Mouse (Mus musculus): Measurements from ENCODE around the gene Wiz. TPM values are rescaled to one million over a fixed set of nuclear protein-coding genes. Genes with fewer than 3 reads are reported as not detected.

Wiz gene
- total and polyA plus RNA-seq, 3 experiments = 1.2 to 25.4 (median 4.4) TPM

DNA sequence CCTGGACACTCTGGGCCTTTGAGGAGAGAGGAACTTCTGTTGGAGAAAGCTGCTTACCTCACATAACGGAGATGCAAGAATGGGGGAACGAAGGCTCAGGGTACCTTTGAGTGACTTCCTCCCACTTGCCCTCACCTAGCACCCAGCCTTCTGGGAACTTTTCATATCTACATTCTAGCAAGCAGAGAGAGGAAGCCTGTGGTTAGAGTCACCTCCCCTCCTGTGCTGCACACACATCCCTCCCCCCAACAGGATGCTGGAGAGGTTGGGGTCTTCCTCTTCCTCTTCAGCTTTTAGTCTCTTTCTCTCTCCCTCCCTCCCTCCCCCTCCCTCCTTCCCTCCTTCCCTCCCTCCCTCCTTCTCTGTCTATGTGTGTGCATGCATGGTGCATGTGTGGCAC lies 34.8 kb upstream of the Wiz start, which contains the start of gene Pglyrp2:
Pglyrp2 (minus strand) TSS at position 134 of the 400 bp plus-strand sequence.
- TF ChIP-seq MXI1 (IDR thresholded peaks at IDR 0.05; ENCODE audit: low read depth, low read length) (no peak), EP300 (IDR thresholded peaks at IDR 0.05; ENCODE audit: low read length) (no peak), ZMIZ1 (IDR thresholded peaks at IDR 0.05; ENCODE audit: low read depth, low read length) (no peak), HCFC1 (IDR thresholded peaks at IDR 0.05; ENCODE audit: low read depth, low read length) (no peak), RCOR1 (conservative IDR thresholded peaks at IDR 0.05; ENCODE audit: low read depth, low read length) (no peak), E2F4 (IDR thresholded peaks at IDR 0.05; ENCODE audit: insufficient replicate concordance, low read depth, low read length) (no peak), CTCF (conservative IDR thresholded peaks at IDR 0.05 in 1 of 2, IDR thresholded peaks at IDR 0.05 in 1 of 2; ENCODE audit: low read depth in 2 of 2, low read length in 2 of 2) (no peak), USF2 (conservative IDR thresholded peaks at IDR 0.05; ENCODE audit: low read depth, low read length) (no peak), ETS1 (conservative IDR thresholded peaks at IDR 0.05; ENCODE audit: low read depth, low read length) (no peak), BHLHE40 (IDR thresholded peaks at IDR 0.05; ENCODE audit: low read depth, low read length) (no peak), ZKSCAN1 (IDR thresholded peaks at IDR 0.05; ENCODE audit: borderline replicate concordance, low read depth, low read length) (no peak), TBP (conservative IDR thresholded peaks at IDR 0.05; ENCODE audit: low read depth, low read length) (no peak), TCF12 (IDR thresholded peaks at IDR 0.05; ENCODE audit: low read depth, low read length) (no peak), MAX (IDR thresholded peaks at IDR 0.05; ENCODE audit: low read length) (no peak), PAX5 (IDR thresholded peaks at IDR 0.05; ENCODE audit: low read length) (no peak), MAFK (IDR thresholded peaks at IDR 0.05; ENCODE audit: insufficient replicate concordance, low read length) (no peak), RAD21 (IDR thresholded peaks at IDR 0.05; ENCODE audit: low read depth, low read length) (no peak), USF1 (IDR thresholded peaks at IDR 0.05; ENCODE audit: low read depth, low read length) (no peak)
- dilution Hi-C loops (cut with MboI; ENCODE audit: extremely low pct_ligation_motif_present, extremely low pct_unique_long_range_greater_than_20kb, low sequenced_read_pairs) = no loop called here
- Histone ChIP-seq H3K4me2 (ENCODE audit: insufficient read depth, low read depth, poor library complexity, severe bottlenecking) (peak within 1 kb of the TSS; percentile 61), H3K27me3 (replicated peaks) (no peaks in the 10 kb centered on the region), H3K9ac (ENCODE audit: insufficient read depth, low read depth) (no peak within 1 kb of the TSS; the same call in 1 of the 2 replicates), H3K9me3 (replicated peaks; ENCODE audit: low read length) (no peaks in the 10 kb centered on the region), H3K4me1 (ENCODE audit: control insufficient read depth in 1 of 2, insufficient read depth in 2 of 2) (peaks cover 23 to 39% of the 10 kb centered on the region in 2 experiments), H3K4me3 (replicated peaks in 1 of 3; ENCODE audit: low read depth in 2 of 3, low read length in 2 of 3, poor library complexity in 1 of 3) (peak within 1 kb of the TSS in 1 of 3 experiments; percentile 2), H3K27ac (ENCODE audit: insufficient read depth, low read depth) (no peak within 1 kb of the TSS), H3K36me3 (replicated peaks in 1 of 2; ENCODE audit: control insufficient read depth in 1 of 2, insufficient read depth in 1 of 2, low read length in 1 of 2) (peaks cover 0 to 3% of the 10 kb centered on the region in 2 experiments), H3K79me2 (replicated peaks; ENCODE audit: control insufficient read depth, extremely low read depth, insufficient read depth, poor library complexity, severe bottlenecking) (no peaks in the 10 kb centered on the region)
- in situ Hi-C loops (cut with MboI; ENCODE audit: low pct_ligation_motif_present, low pct_unique_long_range_greater_than_20kb, low sequenced_read_pairs) = no loop called here
- DNase-seq (ENCODE audit: extremely low read depth) = no peak

DNA sequence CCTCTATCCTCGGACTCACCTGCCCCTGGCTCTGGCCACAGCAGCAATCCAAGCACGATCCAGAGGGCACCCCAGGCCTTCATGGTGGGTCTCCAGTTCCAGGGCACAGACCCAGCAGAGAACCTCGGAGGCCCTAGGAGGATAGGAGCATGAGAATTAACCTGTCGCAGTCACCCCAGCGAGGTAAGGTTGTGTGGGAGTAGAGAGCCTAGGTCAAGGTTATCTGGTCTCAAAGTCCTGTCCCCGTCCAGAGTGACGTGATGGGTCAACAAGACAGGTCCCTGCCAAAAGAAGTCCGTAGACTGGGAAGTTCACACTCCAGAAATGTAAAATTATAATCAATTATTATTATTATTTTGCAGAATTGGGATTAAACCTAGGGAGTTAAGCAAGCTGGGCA lies 31.5 kb upstream of the Wiz start:
- Histone ChIP-seq H3K79me2 (replicated peaks; ENCODE audit: control insufficient read depth, extremely low read depth, insufficient read depth, poor library complexity, severe bottlenecking) (no peaks in the 10 kb centered on the region), H3K4me3 (replicated peaks in 1 of 3; ENCODE audit: low read depth in 2 of 3, low read length in 2 of 3, poor library complexity in 1 of 3) (no peak overlapping the region), H3K9me3 (replicated peaks; ENCODE audit: low read length) (no peaks in the 10 kb centered on the region), H3K27ac (ENCODE audit: insufficient read depth, low read depth) (no peak overlapping the region), H3K36me3 (replicated peaks in 1 of 2; ENCODE audit: control insufficient read depth in 1 of 2, insufficient read depth in 1 of 2, low read length in 1 of 2) (peaks cover 0 to 23% of the 10 kb centered on the region in 2 experiments), H3K4me2 (ENCODE audit: insufficient read depth, low read depth, poor library complexity, severe bottlenecking) (no peak overlapping the region), H3K9ac (ENCODE audit: insufficient read depth, low read depth) (no peak overlapping the region), H3K4me1 (ENCODE audit: control insufficient read depth in 1 of 2, insufficient read depth in 2 of 2) (peaks cover 16 to 33% of the 10 kb centered on the region in 2 experiments), H3K27me3 (replicated peaks) (no peaks in the 10 kb centered on the region)
- in situ Hi-C loops (cut with MboI; ENCODE audit: low pct_ligation_motif_present, low pct_unique_long_range_greater_than_20kb, low sequenced_read_pairs) = no loop called here
- dilution Hi-C loops (cut with MboI; ENCODE audit: extremely low pct_ligation_motif_present, extremely low pct_unique_long_range_greater_than_20kb, low sequenced_read_pairs) = no loop called here
- DNase-seq (ENCODE audit: extremely low read depth) = no peak
- TF ChIP-seq RAD21 (IDR thresholded peaks at IDR 0.05; ENCODE audit: low read depth, low read length) (no peak), BHLHE40 (IDR thresholded peaks at IDR 0.05; ENCODE audit: low read depth, low read length) (no peak), USF1 (IDR thresholded peaks at IDR 0.05; ENCODE audit: low read depth, low read length) (no peak), NELFE (IDR thresholded peaks at IDR 0.05; ENCODE audit: low read depth, low read length) (no peak), JUN (IDR thresholded peaks at IDR 0.05; ENCODE audit: insufficient read depth, low read depth, low read length) (no peak), ZMIZ1 (IDR thresholded peaks at IDR 0.05; ENCODE audit: low read depth, low read length) (no peak), UBTF (IDR thresholded peaks at IDR 0.05; ENCODE audit: low read depth, low read length) (no peak), ZNF384 (IDR thresholded peaks at IDR 0.05; ENCODE audit: low read depth, low read length) (no peak), GABPA (IDR thresholded peaks at IDR 0.05; ENCODE audit: insufficient replicate concordance, low read depth, low read length) (no peak)

Measured in CH12.LX (cell line).